Mouse (Mus musculus) adrenal gland, adult 2 months (tissue): ENCODE measurements around the gene Coq6. TPM values are rescaled to one million over a fixed set of nuclear protein-coding genes. Genes with fewer than 3 reads are reported as not detected.
A peak's percentile ranks its signal among the peaks of the same experiment; 100 is the strongest.
"Not testable (repeated sequence)": the region's sequence is repeated elsewhere in the genome, so short reads cannot be mapped to it uniquely, and the experiment has no call there.

Experiments used
- DNase-seq: peaks from one replicate; pipeline ENCODE4 v3.0.0; 2021
- long read RNA-seq: library from polyadenylated mRNA; stranded (forward); transcript quantifications from one replicate; pipeline ENCODE4 v2.0.0, GENCODE M21; 2021
- polyA plus RNA-seq: library from polyadenylated mRNA; depleted of rRNA; stranded (reverse); fragments of >200 nt; gene quantifications from 2 replicates; pipeline ENCODE4 v1.2.3, GENCODE M21; 2012; rRNA removed
- total RNA-seq, 2 experiments: library from RNA; stranded (reverse); gene quantifications; 2 replicates each; pipeline ENCODE4 v1.2.3; 2021

Gene Coq6
- 10 to 100 TPM; 57.3 to 59.7 TPM for total RNA-seq
- polyA plus RNA-seq: 65.9 and 78.5 TPM in 2 replicates
- long read RNA-seq, transcript Coq6-201 (12 exons, 1,602 nt): major isoform, 41 of 52 reads
- long read RNA-seq, partial matches to known transcripts: 4 of 52 reads
- long read RNA-seq, other reads (novel, unspliced or antisense): 7 of 52 reads

DNA sequence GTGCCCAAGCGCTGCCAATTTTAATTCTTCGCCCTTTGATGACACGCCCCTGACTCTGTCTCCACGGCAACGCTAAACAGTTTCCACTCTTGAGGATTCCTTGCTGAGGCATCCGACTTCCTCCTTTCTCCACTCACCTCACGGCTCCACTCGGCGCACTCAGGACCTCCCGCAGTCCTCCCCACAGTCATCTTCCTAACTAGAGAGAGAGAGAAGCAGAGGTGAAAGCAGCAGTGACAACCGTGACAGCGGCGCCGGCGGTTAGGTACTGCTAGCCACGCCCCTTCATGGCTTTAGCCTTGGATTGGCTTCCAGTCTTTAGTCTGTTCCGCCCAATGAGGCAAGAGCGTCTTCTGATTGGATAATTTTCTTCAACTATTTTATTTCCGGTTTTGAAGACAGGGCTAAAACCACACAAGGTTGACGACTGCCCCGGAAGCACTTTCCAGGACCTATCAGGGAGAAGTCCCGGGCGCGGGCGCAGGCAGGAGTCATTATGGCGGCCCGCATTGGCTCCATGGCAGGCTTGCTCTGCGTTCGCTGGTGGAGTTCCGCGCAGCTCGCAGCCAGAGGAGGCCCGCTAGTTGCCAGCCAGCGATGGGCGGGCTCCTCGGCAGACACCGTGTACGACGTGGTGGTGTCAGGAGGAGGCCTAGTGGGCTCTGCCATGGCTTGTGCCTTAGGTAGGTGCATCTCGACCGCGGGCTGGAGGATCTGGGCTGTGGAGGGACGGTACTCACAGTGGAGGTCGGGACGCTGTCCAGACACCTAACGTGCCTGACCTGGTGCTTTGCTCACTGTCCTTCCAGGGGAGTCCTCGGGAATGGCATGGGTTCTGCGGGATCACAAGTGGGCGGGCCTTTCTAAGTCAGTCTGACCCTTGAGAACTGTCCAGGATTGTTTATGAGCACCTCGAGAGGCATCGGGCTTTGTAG, at the start of gene Coq6, which contains the start of gene Fam161b:
Gene Coq6, plus strand, starts transcription at position 103 of the 935 bp plus-strand sequence.
Gene Fam161b, minus strand, starts transcription at position 279 of the 935 bp plus-strand sequence.
- DNase-seq: peak; percentile 95

DNA sequence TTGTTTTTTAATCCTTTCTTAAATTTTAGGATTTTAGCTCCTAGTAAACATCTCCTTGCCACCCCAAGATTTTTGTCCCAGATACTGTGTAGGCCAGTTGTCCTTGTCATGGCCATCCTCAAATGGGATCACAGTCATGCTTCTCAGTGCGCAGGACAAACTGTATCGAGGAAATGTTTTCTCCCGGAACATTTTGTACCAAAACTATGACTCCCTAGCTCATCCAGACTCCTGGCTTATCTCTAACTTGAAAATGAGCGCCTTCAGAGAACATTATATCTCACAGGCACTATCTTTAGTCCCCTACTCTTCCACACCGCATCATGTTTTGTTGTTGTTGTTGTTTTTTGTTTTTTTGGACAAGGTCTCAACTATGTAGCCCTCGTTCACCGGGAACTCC, 45.5 kb upstream of the Coq6 start:
- no peak for DNase-seq

DNA sequence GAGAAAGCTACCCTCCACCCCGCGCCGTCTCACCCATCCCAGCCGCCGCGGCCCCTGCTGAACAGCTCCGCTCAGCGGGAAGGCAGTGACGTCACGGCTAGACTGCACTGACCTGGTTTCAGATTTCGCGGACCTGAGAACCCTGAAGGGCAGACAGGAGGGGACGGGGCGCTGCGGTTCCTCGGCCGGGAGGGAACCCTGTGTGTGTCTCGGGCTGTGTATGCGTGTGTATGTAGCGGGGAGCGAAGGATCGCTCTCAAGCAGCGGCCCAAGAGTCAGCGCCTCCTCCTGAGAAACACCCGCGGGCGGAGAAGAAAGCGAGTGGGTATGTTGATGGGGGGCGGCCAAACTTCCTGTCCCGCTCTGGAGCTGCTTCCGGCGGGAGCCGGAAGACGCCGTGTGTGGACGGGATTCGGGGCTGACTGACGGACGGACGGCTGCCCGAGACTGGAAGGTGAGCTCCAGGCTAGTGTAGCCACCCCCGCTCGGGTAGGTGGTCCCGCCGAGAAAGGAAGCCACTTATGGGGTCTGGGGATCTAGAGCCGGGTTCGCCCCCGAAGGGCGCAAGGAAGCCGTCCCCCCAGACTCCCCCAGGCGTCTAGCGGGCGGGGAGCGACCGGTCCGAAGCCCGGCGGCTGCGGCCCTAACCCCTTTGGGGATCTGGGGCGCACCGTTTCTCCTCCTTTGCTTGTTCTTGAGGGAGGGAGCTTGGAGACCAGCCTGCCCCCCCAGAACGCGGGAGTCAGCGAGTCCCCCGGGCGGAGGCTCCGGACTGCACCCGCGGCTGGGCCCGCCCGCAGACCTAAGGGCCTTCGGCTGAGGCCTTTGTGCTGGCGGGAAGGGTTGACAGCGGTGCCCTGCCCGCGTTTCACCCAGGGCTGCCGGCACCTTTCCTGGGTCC, 44.5 kb upstream of the Coq6 start, which contains the start of gene Zfp410:
Gene Zfp410, plus strand, starts transcription at position 132 of the 901 bp plus-strand sequence.
- DNase-seq: peak; percentile 91

- DNase-seq: peak; percentile 29
Observed at GRCm38 (mm10) chr12:84327111-84327512, 34.3 kb upstream of the Coq6 start.

GRCm38 (mm10) chr12:84336963-84337625, 24.4 kb upstream of the Coq6 start:
- DNase-seq: no peak

GRCm38 (mm10) chr12:84347192-84347591, 14.3 kb upstream of the Coq6 start:
- DNase-seq: peak; percentile 44

- not testable (repeated sequence) for DNase-seq
Observed at GRCm38 (mm10) chr12:84358699-84359098, 2.8 kb upstream of the Coq6 start.

DNA sequence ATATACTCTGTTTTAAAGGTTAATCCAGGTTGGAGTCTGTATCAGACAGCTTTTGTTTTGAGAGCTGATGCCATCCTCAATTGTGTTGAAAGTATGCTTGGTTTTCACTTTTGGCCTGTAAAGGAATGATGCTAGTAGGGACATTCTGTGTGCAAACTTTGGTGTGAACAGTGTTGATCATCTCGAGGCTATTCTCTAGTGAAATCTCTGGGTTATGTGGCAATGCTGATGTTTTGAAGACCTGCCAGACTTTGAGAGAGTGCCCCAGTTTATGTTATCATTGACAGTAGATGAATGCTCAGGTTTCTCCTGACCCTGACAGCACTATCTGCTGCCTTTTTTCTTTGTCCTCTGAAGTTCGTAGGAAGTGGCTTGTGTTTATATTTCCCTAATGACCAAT, 1.4 kb downstream of the Coq6 start:
- peak; percentile 33 for DNase-seq

- no peak for DNase-seq
Observed at GRCm38 (mm10) chr12:84364291-84364690, 2.8 kb downstream of the Coq6 start.

DNA sequence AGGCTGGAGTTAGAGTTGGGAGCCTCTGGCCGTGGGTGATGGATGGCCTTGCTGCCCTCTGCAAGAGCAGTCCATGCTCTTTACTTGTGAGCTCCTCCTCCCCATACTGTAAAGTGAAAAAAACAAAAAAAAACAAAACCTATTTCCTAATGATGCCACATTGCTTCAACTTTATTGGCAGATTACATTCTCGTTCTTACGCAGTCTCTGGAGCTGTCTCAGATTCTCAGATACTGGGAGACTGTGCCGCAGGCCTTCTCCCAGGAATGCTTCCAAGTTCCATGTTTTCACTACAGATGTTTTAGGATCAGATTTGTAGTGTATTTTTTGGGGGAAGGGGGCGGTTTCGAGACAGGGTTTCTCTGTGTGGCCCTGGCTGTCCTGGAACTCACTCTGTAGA, 3.7 kb downstream of the Coq6 start:
- no peak for DNase-seq

DNA sequence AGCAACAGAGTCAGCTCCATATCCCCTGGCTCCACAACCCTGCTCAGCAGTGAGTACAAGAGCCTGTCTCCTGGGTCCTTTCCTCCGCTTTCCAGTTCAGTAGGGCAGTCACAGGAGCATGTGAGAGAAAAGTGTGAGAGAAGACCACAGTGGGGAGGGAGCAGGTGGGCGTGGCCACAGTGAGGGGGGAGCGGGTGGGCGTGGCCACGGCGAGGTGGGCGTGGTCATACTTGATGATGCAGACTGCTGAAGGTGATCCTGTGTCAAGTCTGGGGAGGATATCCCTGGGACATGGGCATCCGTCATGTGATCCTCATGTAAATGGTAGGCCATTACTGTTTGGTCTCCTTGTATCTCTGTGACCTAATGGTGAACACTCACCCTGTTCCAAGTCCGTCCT, 5.5 kb downstream of the Coq6 start:
- DNase-seq: no peak

DNA sequence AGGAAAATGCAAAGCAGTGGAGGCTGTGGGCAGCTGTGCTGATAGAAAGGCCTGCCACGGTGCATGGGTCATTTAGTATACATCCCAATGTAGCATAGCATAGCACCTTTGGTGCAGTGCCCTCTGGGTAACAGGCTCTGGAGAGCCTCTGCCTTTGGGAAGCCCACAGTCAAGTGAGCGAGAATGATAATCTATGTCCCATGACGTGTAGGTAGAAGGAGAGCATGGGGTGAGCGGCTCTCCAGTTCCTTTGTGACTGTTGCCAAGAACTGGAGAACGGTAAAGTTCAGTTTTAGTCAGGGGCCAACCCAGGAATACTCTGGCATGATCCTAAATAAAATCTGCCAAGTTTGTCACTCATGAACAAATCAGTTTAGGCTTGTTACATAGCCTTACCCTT, 10.2 kb downstream of the Coq6 start:
- no peak for DNase-seq

GRCm38 (mm10) chr12:84373831-84374481, 12.5 kb downstream of the Coq6 start:
- DNase-seq: no peak

GRCm38 (mm10) chr12:84382369-84382768, 20.9 kb downstream of the Coq6 start:
- no peak for DNase-seq

GRCm38 (mm10) chr12:84384644-84385081, 23.2 kb downstream of the Coq6 start:
- DNase-seq: peak; percentile 54

DNA sequence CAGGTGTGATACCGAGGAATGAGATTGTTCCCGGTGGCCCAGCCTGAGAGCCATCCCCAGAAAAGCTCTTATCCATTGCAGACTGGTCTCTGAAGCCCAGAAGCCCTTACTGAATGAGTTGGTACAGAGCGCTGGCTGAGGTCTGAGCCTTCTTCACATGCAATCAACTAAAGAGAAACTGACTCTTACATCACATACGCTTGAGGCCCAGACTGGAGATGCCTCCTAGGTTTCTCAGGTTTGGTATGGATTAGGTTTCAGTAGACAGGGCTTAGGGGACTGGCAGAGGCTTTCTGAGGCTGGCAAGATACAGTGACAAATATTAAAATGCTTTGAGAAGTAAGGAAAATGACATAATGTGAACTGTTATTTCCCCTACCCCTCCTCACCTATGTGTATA, 24.0 kb downstream of the Coq6 start:
- DNase-seq: no peak

GRCm38 (mm10) chr12:84388097-84388496, 26.6 kb downstream of the Coq6 start:
- no peak for DNase-seq

DNA sequence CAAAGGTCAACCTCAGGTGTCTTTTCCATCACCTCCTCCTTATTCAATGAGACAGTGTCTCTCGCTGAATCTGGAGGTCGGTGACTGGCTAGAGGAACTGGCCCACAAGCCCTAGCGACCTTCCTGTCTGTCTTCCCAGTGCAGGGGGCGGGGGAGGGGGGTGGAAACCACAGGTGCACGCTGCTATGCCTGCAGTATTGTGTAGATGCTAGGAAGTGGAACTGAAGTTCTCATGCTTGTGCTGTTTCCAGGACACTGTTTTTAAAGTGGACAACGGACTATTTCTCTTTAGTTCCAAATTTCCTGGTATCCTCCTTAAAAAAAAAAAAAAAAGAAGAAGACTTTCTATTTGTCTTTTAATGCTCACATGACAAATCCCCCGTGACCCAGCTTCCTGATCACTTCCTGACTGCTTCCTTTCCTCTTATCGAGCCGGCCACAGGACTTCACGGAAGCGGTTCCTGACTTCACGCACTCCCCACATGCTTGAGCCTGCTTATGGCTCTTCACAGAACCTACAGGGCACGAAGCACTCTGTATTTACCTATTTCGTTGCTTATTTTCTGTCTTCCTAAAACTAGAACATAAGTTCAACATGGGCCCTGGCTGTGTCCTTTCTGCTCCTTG, 27.4 kb downstream of the Coq6 start:
- DNase-seq: no peak

DNA sequence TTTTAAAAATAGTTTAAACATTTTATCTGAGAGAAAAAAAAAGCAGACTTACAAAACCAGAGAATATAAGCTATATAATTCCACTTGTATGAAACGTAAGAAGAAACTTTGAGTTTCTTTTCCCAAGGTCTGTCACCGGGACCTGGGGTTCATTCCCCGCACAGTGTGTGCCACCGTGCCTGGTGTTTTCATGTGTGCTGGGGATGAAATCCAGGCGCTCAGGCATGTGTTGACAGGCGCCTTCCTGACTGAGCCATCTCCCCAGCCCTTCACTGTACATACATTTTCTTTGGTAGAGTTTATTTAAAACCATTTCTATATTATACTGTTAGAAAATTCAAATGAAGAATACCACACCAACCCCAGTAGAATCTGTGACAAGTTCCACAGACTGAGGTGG, 28.9 kb downstream of the Coq6 start:
- no peak for DNase-seq

DNA sequence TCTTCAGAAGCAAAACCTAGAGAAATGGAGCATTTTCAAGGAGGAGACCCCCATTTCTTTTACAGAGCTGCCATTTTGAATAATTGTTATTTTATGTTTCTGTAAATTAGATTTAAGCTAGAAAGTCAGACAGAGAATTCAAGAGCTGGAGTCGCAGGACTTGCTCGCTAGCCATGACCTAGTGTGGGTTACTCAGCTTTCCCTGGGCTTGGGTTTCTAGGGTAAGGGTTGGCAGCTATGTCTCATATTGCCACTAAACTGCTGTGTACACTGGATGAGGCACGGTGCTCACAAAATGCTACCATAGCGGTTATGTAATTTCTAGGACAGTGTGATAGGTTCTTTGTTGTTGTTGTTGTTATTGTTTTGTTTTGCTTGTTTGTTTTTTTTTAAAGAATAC, 31.2 kb downstream of the Coq6 start:
- DNase-seq: no peak

DNA sequence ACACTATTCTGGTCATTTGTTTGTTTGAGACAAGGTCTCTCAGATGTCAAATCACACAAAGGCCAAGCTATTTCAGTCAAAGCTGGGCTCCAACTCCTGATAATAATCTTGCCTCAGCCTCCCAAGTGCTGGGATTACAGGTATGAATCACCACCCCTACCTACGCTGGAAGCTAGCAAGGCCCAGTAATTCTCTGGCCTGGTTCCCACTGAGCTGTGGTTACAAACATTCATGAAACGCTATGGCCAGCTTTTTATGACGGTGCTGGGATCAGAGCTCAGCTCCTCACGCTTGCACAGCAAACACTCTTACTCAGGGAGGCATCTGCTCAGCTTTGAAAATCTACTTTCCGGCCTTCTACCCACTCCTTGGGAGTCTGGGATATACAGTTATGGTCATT, 32.4 kb downstream of the Coq6 start:
- DNase-seq: no peak
